Mouse (Mus musculus) bone marrow macrophage, adult 2 months (primary cell): Measurements from ENCODE around the gene Ufc1.

Experiments used
- CTCF ChIP-seq: IDR thresholded peaks from 2 replicates; pipeline ENCODE4 v1.5.1; 2012; ENCODE audit warnings: low read depth, mild to moderate bottlenecking, low read length, moderate library complexity
- POLR2A ChIP-seq: IDR thresholded peaks from 2 replicates; pipeline ENCODE4 v1.6.1; 2012; ENCODE audit warnings: mild to moderate bottlenecking, low read depth, low read length, borderline replicate concordance

- TF ChIP-seq CTCF (no peak), POLR2A (no peak)
These were observed 28.7 kb downstream of the Ufc1 start for GRCm38 (mm10) chr1:171265971-171266744.
